17 mouse cellular contexts compared by ENCODE assay signal in genomic region chr4:119666116-119666515, GRCm38 (mm10). TPM values are rescaled to one million over a fixed set of nuclear protein-coding genes. Genes with fewer than 3 reads are reported as not detected.
A peak's percentile ranks its signal among the peaks of the same experiment; 100 is the strongest.
DNase-seq lines count a peak whose midpoint lies in the region; ATAC-seq and TF ChIP-seq lines count a peak whose summit lies in the region.
"Had no signal": no experiment of that assay in that cellular context is flagged by ENCODE, and none has a peak within 500 bp of the region (broad histone marks: within the 10 kb centered on the region; RNA-seq: fewer than 3 reads in every experiment).

No protein-coding gene starts in this region.

- H3K36me3 ChIP-seq in kidney, postnatal 0 days (ENCODE audit: insufficient read depth, low read length), result no peaks in the 10 kb centered on the region
- H3K36me3 ChIP-seq in midbrain, embryonic 13.5 days, result no peaks in the 10 kb centered on the region
- H3K36me3 ChIP-seq: G1E; hindbrain, embryonic 15.5 days; limb, embryonic 12.5 days had no signal

- no peaks in the 10 kb centered on the region for H3K4me1 ChIP-seq in kidney, postnatal 0 days (replicated peaks; ENCODE audit: insufficient read depth, low read length)
- H3K4me1 ChIP-seq in midbrain, embryonic 13.5 days (replicated peaks), result peaks cover 21% of the 10 kb centered on the region
- H3K4me1 ChIP-seq: limb, embryonic 12.5 days had no signal

- peak; percentile 63 for DNase-seq in gastrocnemius, postnatal 25 days
- DNase-seq in gastrocnemius, postnatal 36 days, result no peak
- peak in 1 of 2 experiments; percentile 9 for DNase-seq in layer of hippocampus, adult 2 months (ENCODE audit: low spot score in 2 of 2)
- DNase-seq in layer of hippocampus, postnatal 36 days, result no peak
- DNase-seq in heart, adult 9 months (ENCODE audit: low spot score in 2 of 2), result peak; percentile 40 to 47
- peak; percentile 22 for DNase-seq in kidney, postnatal 0 days (ENCODE audit: low spot score)
- no peak for DNase-seq in cerebellum, postnatal 10 days
- DNase-seq: cerebellum, postnatal 14 days; liver, postnatal 0 days had no signal

- H3K9me3 ChIP-seq in kidney, postnatal 0 days (replicated peaks; ENCODE audit: low read length), result no peaks in the 10 kb centered on the region
- H3K9me3 ChIP-seq in midbrain, embryonic 13.5 days, result no peaks in the 10 kb centered on the region
- H3K9me3 ChIP-seq: G1E; hindbrain, embryonic 15.5 days; limb, embryonic 12.5 days had no signal

- intact Hi-C loops in gastrocnemius, postnatal 36 days (cut with DNase I), result loop anchor here (5.0 to 10.0 kb wide), 3 partner anchors 34 to 421 kb away; no protein-coding TSS in a partner anchor

- no peak overlapping the region for H3K4me2 ChIP-seq in kidney, postnatal 0 days (ENCODE audit: low read length)
- no peak overlapping the region for H3K4me2 ChIP-seq in midbrain, embryonic 13.5 days (replicated peaks)
- H3K4me2 ChIP-seq: hindbrain, embryonic 15.5 days; limb, embryonic 12.5 days had no signal

- H3K9ac ChIP-seq in kidney, postnatal 0 days (ENCODE audit: low read depth, low read length), result no peak overlapping the region
- H3K9ac ChIP-seq in midbrain, embryonic 13.5 days (replicated peaks), result no peak overlapping the region; the same call in 1 of the 2 replicates
- H3K9ac ChIP-seq: hindbrain, embryonic 15.5 days; limb, embryonic 12.5 days; liver, postnatal 0 days had no signal

- no peak for ATAC-seq in kidney, postnatal 0 days (replicated peaks; ENCODE audit: low FRiP score, low read depth)
- ATAC-seq in midbrain, embryonic 13.5 days, result no peak
- ATAC-seq: liver, postnatal 0 days had no signal

- WGBS in kidney, postnatal 0 days, result 30% methylated on average over 8 of the region's 8 CpGs
- 33% methylated on average over 8 of the region's 8 CpGs for WGBS in midbrain, embryonic 13.5 days

- H3K4me3 ChIP-seq in layer of hippocampus, adult 2 months, result no peak overlapping the region
- H3K4me3 ChIP-seq in kidney, postnatal 0 days (replicated peaks; ENCODE audit: low read depth, low read length), result no peak overlapping the region
- no peak overlapping the region for H3K4me3 ChIP-seq in midbrain, embryonic 13.5 days (replicated peaks)
- H3K4me3 ChIP-seq: hindbrain, embryonic 15.5 days; limb, embryonic 12.5 days; myocyte had no signal

- peak overlapping the region; percentile 51; the same call in 1 of the 2 replicates for H3K27ac ChIP-seq in layer of hippocampus, adult 2 months
- no peak overlapping the region for H3K27ac ChIP-seq in kidney, postnatal 0 days
- no peak overlapping the region for H3K27ac ChIP-seq in midbrain, embryonic 13.5 days
- H3K27ac ChIP-seq: hindbrain, embryonic 15.5 days; limb, embryonic 12.5 days had no signal

- H3K27me3 ChIP-seq in kidney, postnatal 0 days (ENCODE audit: insufficient read depth, low read length), result no peaks in the 10 kb centered on the region
- no peaks in the 10 kb centered on the region for H3K27me3 ChIP-seq in midbrain, embryonic 13.5 days
- H3K27me3 ChIP-seq: hindbrain, embryonic 15.5 days; limb, embryonic 12.5 days had no signal

- no peak for TF ChIP-seq CTCF in layer of hippocampus, adult 2 months (conservative IDR thresholded peaks at IDR 0.05)
- no peak for TF ChIP-seq CTCF in kidney, postnatal 0 days (IDR thresholded peaks at IDR 0.05; ENCODE audit: low read depth)

RNA-seq across cellular contexts. Expression of gene Guca2b, which starts 7.4 kb away (rescaled TPM):
- total RNA-seq in gastrocnemius, postnatal 25 days (2021), result not detected
- total RNA-seq in gastrocnemius, postnatal 36 days (2021), result not detected
- total RNA-seq in layer of hippocampus, adult 2 months (2021), result not detected
- not detected for total RNA-seq in layer of hippocampus, postnatal 36 days (2021)
- 21.3 and 37.1 TPM in 2 replicates for polyA plus RNA-seq in kidney, postnatal 0 days (2015; fragmentation: Nextera tagmentation; extraction: Ambion mirVana)
- not detected in 2 replicates for polyA plus RNA-seq in midbrain, embryonic 13.5 days (2015; fragmentation: Nextera tagmentation; extraction: Ambion mirVana)
- total RNA-seq: layer of hippocampus, postnatal 25 days had no signal
- polyA plus RNA-seq: C2C12; embryonic facial prominence, embryonic 11.5 days; G1E; hindbrain, embryonic 15.5 days; limb, embryonic 12.5 days; liver, postnatal 0 days; myocyte had no signal

RNA-seq across cellular contexts. Expression of gene Guca2a, which starts 28.6 kb away (rescaled TPM):
- total RNA-seq in gastrocnemius, postnatal 25 days (2021), result not detected
- total RNA-seq in gastrocnemius, postnatal 36 days (2021), result not detected
- total RNA-seq in layer of hippocampus, adult 2 months (2021), result not detected
- not detected for total RNA-seq in layer of hippocampus, postnatal 36 days (2021)
- 20.1 and 27.0 TPM in 2 replicates for polyA plus RNA-seq in kidney, postnatal 0 days (2015; fragmentation: Nextera tagmentation; extraction: Ambion mirVana)
- not detected in 2 replicates for polyA plus RNA-seq in midbrain, embryonic 13.5 days (2015; fragmentation: Nextera tagmentation; extraction: Ambion mirVana)
- total RNA-seq: G1E; layer of hippocampus, postnatal 25 days had no signal
- polyA plus RNA-seq: embryonic facial prominence, embryonic 11.5 days; G1E; hindbrain, embryonic 15.5 days; limb, embryonic 12.5 days; liver, postnatal 0 days; myocyte had no signal

Comparison
In these comparisons a context has a peak if more than half of its experiments do, and no peak if none do; other contexts are left out.
1. DNase-seq: peak in gastrocnemius, postnatal 25 days (single experiment), heart, adult 9 months (2 of 2) and kidney, postnatal 0 days (single experiment); none in gastrocnemius, postnatal 36 days (0 of 2), layer of hippocampus, postnatal 36 days (0 of 2) and cerebellum, postnatal 10 days (0 of 2).